Mouse (Mus musculus): Measurements from ENCODE around the gene Pld1. TPM values are rescaled to one million over a fixed set of nuclear protein-coding genes. Genes with fewer than 3 reads are reported as not detected.

Pld1 gene
- polyA plus RNA-seq, 1 experiment from 2014 or later: 5.0 TPM

DNA sequence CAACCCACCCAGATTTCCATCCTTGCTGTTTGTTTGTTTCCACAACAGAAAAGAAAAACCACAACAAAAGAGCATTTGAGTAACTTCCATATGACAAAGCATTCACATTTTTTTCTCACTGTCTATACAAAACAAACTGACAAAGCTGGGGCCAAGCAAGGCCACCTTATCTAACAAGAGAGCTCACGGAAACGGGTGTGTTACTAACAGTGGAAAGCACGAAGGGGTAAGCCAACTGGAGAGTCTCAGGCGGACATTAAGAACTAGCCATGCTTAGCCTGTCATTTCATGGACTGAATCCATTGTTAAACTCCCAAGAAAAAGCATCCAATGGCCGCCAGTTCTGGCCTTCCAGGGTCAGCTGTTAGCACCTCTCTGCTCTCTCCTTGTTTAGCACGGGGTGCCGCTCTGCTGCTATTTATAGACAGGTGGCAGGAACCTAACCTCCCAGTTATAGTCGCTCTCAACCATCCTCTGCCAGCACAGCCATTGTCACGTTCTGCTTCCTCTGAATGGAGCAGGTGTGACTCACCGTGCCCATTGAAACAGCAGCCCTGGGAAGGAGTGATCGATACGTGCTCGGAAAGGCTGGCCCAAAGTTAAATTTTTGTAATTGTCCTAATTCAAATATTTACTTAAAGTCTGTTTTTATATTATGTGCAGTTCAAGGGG is 33.7 kb upstream of the Pld1 start:
- no peaks in the 10 kb centered on the region for H3K36me3 ChIP-seq (ENCODE audit: insufficient read depth, low read length)
- H3K27me3 ChIP-seq (ENCODE audit: insufficient read depth, low read length): no peaks in the 10 kb centered on the region
- H3K4me1 ChIP-seq (replicated peaks; ENCODE audit: insufficient read depth, low read length): no peaks in the 10 kb centered on the region; the same call in 1 of the 2 replicates
- DNase-seq (ENCODE audit: low spot score) (peak; percentile 22), ATAC-seq (replicated peaks; ENCODE audit: low FRiP score, low read depth) (peak; percentile 52; the same call in 1 of the 2 replicates)
- no peak overlapping the region for H3K4me3 ChIP-seq (replicated peaks; ENCODE audit: low read depth, low read length)
- H3K27ac ChIP-seq: no peak overlapping the region
- H3K9ac ChIP-seq (ENCODE audit: low read depth, low read length): no peak overlapping the region
- TF ChIP-seq CTCF (IDR thresholded peaks at IDR 0.05; ENCODE audit: low read depth): peak; percentile 29; the same call in 1 of the 2 replicates
- WGBS: 28% methylated on average over 13 of the region's 13 CpGs
- H3K4me2 ChIP-seq (ENCODE audit: low read length): no peak overlapping the region
- no peaks in the 10 kb centered on the region for H3K9me3 ChIP-seq (replicated peaks; ENCODE audit: low read length)

DNA sequence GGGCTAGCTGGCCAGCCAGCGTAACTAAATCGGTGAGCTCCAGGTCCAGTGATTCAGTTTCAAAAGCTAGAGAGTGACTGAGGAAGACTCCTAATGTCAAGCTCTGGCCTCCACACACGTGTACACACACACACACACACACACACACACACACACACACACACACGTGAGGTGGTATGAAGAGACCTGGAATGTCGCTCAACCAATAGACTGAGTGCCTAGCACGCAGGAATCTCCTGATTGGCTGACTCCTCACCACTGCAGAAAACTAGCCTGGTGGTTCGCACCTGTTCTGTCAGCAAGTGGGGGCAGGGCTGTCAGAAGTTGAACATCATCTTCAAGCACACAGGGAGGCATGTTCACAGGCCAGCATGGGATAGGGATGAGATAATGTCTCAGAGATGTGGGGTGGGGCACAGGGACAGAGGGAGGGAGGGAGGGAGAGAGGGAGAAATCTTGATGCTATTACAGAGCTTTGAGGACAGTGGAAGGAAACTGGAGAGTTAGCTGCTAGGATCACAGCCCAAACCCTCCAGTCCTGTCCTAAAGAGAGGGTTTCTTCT is 31.8 kb upstream of the Pld1 start:
- 76% methylated on average over 7 of the region's 7 CpGs for WGBS
- Histone ChIP-seq H3K4me3 (replicated peaks; ENCODE audit: low read depth, low read length) (no peak overlapping the region), H3K4me2 (ENCODE audit: low read length) (no peak overlapping the region), H3K27ac (no peak overlapping the region), H3K9ac (ENCODE audit: low read depth, low read length) (no peak overlapping the region), H3K4me1 (replicated peaks; ENCODE audit: insufficient read depth, low read length) (no peaks in the 10 kb centered on the region; the same call in 1 of the 2 replicates), H3K27me3 (ENCODE audit: insufficient read depth, low read length) (no peaks in the 10 kb centered on the region), H3K36me3 (ENCODE audit: insufficient read depth, low read length) (no peaks in the 10 kb centered on the region), H3K9me3 (replicated peaks; ENCODE audit: low read length) (no peaks in the 10 kb centered on the region)
- no peak for DNase-seq (ENCODE audit: low spot score)
- no peak for ATAC-seq (replicated peaks; ENCODE audit: low FRiP score, low read depth)
- TF ChIP-seq CTCF (IDR thresholded peaks at IDR 0.05; ENCODE audit: low read depth): no peak

- Histone ChIP-seq H3K36me3 (ENCODE audit: insufficient read depth, low read length) (no peaks in the 10 kb centered on the region), H3K27me3 (ENCODE audit: insufficient read depth, low read length) (no peaks in the 10 kb centered on the region), H3K4me3 (replicated peaks; ENCODE audit: low read depth, low read length) (no peak overlapping the region), H3K4me2 (ENCODE audit: low read length) (no peak overlapping the region), H3K9me3 (replicated peaks; ENCODE audit: low read length) (no peaks in the 10 kb centered on the region), H3K27ac (no peak overlapping the region), H3K4me1 (replicated peaks; ENCODE audit: insufficient read depth, low read length) (no peaks in the 10 kb centered on the region; the same call in 1 of the 2 replicates), H3K9ac (ENCODE audit: low read depth, low read length) (no peak overlapping the region)
- no peak for DNase-seq (ENCODE audit: low spot score)
- 80% methylated on average over 2 of the region's 2 CpGs for WGBS
- TF ChIP-seq CTCF (IDR thresholded peaks at IDR 0.05; ENCODE audit: low read depth): no peak
- ATAC-seq (replicated peaks; ENCODE audit: low FRiP score, low read depth): no peak
Observed at GRCm38 (mm10) chr3:27907301-27907700, 31.2 kb upstream of the Pld1 start.

- H3K4me1 ChIP-seq (replicated peaks; ENCODE audit: insufficient read depth, low read length): no peaks in the 10 kb centered on the region; the same call in 1 of the 2 replicates
- no peak overlapping the region for H3K4me3 ChIP-seq (replicated peaks; ENCODE audit: low read depth, low read length)
- ATAC-seq (replicated peaks; ENCODE audit: low FRiP score, low read depth): no peak
- H3K4me2 ChIP-seq (ENCODE audit: low read length): no peak overlapping the region
- no peak for DNase-seq (ENCODE audit: low spot score)
- H3K9me3 ChIP-seq (replicated peaks; ENCODE audit: low read length): no peaks in the 10 kb centered on the region
- no peak overlapping the region for H3K9ac ChIP-seq (ENCODE audit: low read depth, low read length)
- no peak overlapping the region for H3K27ac ChIP-seq
- H3K27me3 ChIP-seq (ENCODE audit: insufficient read depth, low read length): no peaks in the 10 kb centered on the region
- TF ChIP-seq CTCF (IDR thresholded peaks at IDR 0.05; ENCODE audit: low read depth): no peak
- H3K36me3 ChIP-seq (ENCODE audit: insufficient read depth, low read length): no peaks in the 10 kb centered on the region
- 82% methylated on average over 2 of the region's 2 CpGs for WGBS
Observed at GRCm38 (mm10) chr3:27908316-27908715, 30.2 kb upstream of the Pld1 start.

GRCm38 (mm10) chr3:27909016-27909415 is 29.5 kb upstream of the Pld1 start:
- no peaks in the 10 kb centered on the region for H3K9me3 ChIP-seq (replicated peaks; ENCODE audit: low read length)
- no peak overlapping the region for H3K9ac ChIP-seq (ENCODE audit: low read depth, low read length)
- no peaks in the 10 kb centered on the region for H3K27me3 ChIP-seq (ENCODE audit: insufficient read depth, low read length)
- H3K27ac ChIP-seq: no peak overlapping the region
- ATAC-seq (replicated peaks; ENCODE audit: low FRiP score, low read depth): no peak
- H3K4me3 ChIP-seq (replicated peaks; ENCODE audit: low read depth, low read length): no peak overlapping the region
- no peak for DNase-seq (ENCODE audit: low spot score)
- 92% methylated on average over 3 of the region's 3 CpGs for WGBS
- no peaks in the 10 kb centered on the region; the same call in 1 of the 2 replicates for H3K4me1 ChIP-seq (replicated peaks; ENCODE audit: insufficient read depth, low read length)
- H3K36me3 ChIP-seq (ENCODE audit: insufficient read depth, low read length): no peaks in the 10 kb centered on the region
- no peak overlapping the region for H3K4me2 ChIP-seq (ENCODE audit: low read length)
- no peak for TF ChIP-seq CTCF (IDR thresholded peaks at IDR 0.05; ENCODE audit: low read depth)

DNA sequence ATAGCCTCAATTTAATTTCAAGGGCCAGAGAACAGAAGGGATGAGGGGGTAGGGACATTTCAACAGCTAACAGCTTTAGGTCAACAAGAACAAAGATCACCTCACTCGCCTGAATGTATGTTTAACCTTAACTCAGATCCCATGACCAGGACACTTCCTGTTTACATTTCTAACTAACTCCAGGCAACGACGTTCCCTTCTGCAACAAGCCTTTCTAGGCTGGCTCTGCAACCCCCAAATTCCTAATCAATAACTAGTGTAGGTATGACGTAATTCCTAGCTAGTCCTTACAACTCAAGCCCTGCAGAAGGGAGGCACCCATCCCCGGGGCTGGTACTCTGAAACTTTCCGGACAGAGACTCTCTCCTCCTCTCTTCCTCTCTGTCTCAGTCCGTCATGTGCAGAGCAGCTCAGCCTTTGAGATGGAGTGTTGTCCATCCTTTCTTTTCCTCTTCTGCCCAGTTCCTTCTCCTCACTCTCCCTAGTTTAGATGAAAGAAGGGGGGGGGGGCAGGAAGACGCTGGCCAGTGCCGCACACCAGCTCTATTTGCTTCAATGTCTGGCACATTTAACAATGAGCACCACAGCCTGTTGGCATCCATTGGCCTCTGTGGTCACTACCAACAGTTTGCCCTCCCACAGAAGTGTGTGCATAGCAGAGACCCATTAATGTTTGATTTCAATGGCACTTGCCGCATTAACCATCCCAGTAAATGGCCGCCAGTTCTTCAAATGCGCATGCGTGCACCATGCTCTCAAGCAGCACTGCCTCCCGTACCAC is 19.6 kb upstream of the Pld1 start:
- ATAC-seq (replicated peaks; ENCODE audit: low FRiP score, low read depth) (no peak), DNase-seq (ENCODE audit: low spot score) (no peak)
- Histone ChIP-seq H3K4me3 (replicated peaks; ENCODE audit: low read depth, low read length) (no peak overlapping the region), H3K9ac (ENCODE audit: low read depth, low read length) (no peak overlapping the region), H3K27ac (no peak overlapping the region), H3K9me3 (replicated peaks; ENCODE audit: low read length) (no peaks in the 10 kb centered on the region), H3K27me3 (ENCODE audit: insufficient read depth, low read length) (no peaks in the 10 kb centered on the region), H3K4me1 (replicated peaks; ENCODE audit: insufficient read depth, low read length) (no peaks in the 10 kb centered on the region), H3K4me2 (ENCODE audit: low read length) (no peak overlapping the region), H3K36me3 (ENCODE audit: insufficient read depth, low read length) (no peaks in the 10 kb centered on the region)
- no peak for TF ChIP-seq CTCF (IDR thresholded peaks at IDR 0.05; ENCODE audit: low read depth)
- WGBS: 79% methylated on average over 14 of the region's 14 CpGs

Measured in kidney, postnatal 0 days (tissue).